Mouse (Mus musculus) olfactory bulb, adult 2 months (tissue): ENCODE measurements around the gene Ccdc54. TPM values are rescaled to one million over a fixed set of nuclear protein-coding genes. Genes with fewer than 3 reads are reported as not detected.

Experiments
- H3K27ac ChIP-seq: fragments of 200-500 bp; 2 replicates; pipeline ENCODE4 v1.5.1; 2012; ENCODE audit warnings: low read depth, low read length; ENCODE audit not compliant: insufficient read depth
- H3K4me1 ChIP-seq: fragments of 200-500 bp; 2 replicates; pipeline ENCODE4 v1.6.1; 2012; ENCODE audit warnings: low read length; ENCODE audit not compliant: control insufficient read depth, insufficient read depth
- H3K4me3 ChIP-seq: fragments of 200-500 bp; 2 replicates; pipeline ENCODE4 v1.5.1; 2012; ENCODE audit warnings: mild to moderate bottlenecking, low read depth, low read length, moderate library complexity; ENCODE audit not compliant: insufficient read depth
- CTCF ChIP-seq: fragments of 200-500 bp; IDR thresholded peaks from 2 replicates; pipeline ENCODE4 v1.5.1; 2012; ENCODE audit warnings: low read depth, mild to moderate bottlenecking, low read length, moderate library complexity; ENCODE audit not compliant: insufficient read depth
- POLR2A ChIP-seq: fragments of 200-500 bp; IDR thresholded peaks from 2 replicates; pipeline ENCODE4 v1.6.1; 2012; ENCODE audit warnings: mild to moderate bottlenecking, low read depth, low read length, moderate library complexity; ENCODE audit not compliant: insufficient read depth
- WGBS: fragments of 180-500 bp; shearing (Covaris S2); methylation state at CpG from one replicate; pipeline ENCODE4 v1.1.7; 2018; 5-methylcytosine and 5-hydroxymethylcytosine counted together
- polyA plus RNA-seq: library from polyadenylated mRNA; stranded (reverse); fragments of >200 nt; gene quantifications from 2 replicates; pipeline ENCODE4 v1.2.4, GENCODE M21; 2012; ENCODE audit warnings: low replicate concordance; ENCODE audit not compliant: missing spikeins, insufficient read depth, insufficient read length

Gene Ccdc54
- polyA plus RNA-seq, 1 experiment, result not detected

- 85% methylated on average over 7 of the region's 7 CpGs for WGBS
- no peaks in the 10 kb centered on the region for H3K4me1 ChIP-seq
- H3K27ac ChIP-seq, result no peak overlapping the region
- H3K4me3 ChIP-seq, result no peak overlapping the region
- TF ChIP-seq CTCF (no peak), POLR2A (no peak)
These were observed 39.0 kb downstream of the Ccdc54 start for GRCm38 (mm10) chr16:50551871-50552528.

- 96% methylated on average over 5 of the region's 5 CpGs for WGBS
- no peaks in the 10 kb centered on the region for H3K4me1 ChIP-seq
These were observed 40.0 kb downstream of the Ccdc54 start for GRCm38 (mm10) chr16:50550927-50551326.

GRCm38 (mm10) chr16:50542554-50543333, 48.2 kb downstream of the Ccdc54 start:
- Histone ChIP-seq H3K4me3 (no peak overlapping the region), H3K4me1 (no peaks in the 10 kb centered on the region), H3K27ac (no peak overlapping the region)
- TF ChIP-seq POLR2A, result no peak
- no peak for TF ChIP-seq CTCF
- WGBS, result 69% methylated on average over 5 of the region's 5 CpGs

More at GRCm38 (mm10) chr16:50550927-50551326, 40.0 kb downstream of the Ccdc54 start:
- Histone ChIP-seq H3K27ac (no peak overlapping the region), H3K4me3 (no peak overlapping the region)
- TF ChIP-seq CTCF, result no peak
- no peak for TF ChIP-seq POLR2A

Other genes with a start within 250 kb of the Ccdc54 start
- gene Bbx, start 158.8 kb downstream of the Ccdc54 start, polyA plus RNA-seq, result not detected in 2 replicates